Mouse (Mus musculus): ENCODE results near the gene Tenm2.

Gene Tenm2

GRCm38 (mm10) chr11:36686253-36686652, 549.5 kb downstream of the Tenm2 start:
- DNase-seq = no peak

- no peak for DNase-seq
These were observed 556.4 kb downstream of the Tenm2 start for GRCm38 (mm10) chr11:36679361-36679760.

DNA sequence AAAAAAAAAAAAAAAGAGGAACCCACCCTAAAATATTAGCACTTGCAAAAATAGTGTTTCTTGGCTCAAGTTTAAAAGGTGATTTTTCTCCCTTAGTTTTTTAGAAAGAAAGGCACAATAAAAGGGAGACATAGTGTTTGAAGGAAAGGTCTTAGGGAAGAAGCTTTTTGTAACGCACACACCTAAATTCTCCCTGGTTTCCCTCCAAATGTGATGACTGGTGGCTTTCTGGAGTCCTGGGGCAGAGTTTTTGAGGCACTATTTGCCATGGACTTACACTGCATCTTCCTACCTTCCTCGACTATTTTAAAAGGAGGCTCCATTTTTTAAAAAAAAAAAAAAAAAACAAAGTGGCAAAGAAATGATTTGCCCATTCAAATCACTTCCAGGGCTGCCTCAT, 557.2 kb downstream of the Tenm2 start:
- no peak for DNase-seq

- DNase-seq = no peak
These were observed 557.7 kb downstream of the Tenm2 start for GRCm38 (mm10) chr11:36678057-36678396.

DNA sequence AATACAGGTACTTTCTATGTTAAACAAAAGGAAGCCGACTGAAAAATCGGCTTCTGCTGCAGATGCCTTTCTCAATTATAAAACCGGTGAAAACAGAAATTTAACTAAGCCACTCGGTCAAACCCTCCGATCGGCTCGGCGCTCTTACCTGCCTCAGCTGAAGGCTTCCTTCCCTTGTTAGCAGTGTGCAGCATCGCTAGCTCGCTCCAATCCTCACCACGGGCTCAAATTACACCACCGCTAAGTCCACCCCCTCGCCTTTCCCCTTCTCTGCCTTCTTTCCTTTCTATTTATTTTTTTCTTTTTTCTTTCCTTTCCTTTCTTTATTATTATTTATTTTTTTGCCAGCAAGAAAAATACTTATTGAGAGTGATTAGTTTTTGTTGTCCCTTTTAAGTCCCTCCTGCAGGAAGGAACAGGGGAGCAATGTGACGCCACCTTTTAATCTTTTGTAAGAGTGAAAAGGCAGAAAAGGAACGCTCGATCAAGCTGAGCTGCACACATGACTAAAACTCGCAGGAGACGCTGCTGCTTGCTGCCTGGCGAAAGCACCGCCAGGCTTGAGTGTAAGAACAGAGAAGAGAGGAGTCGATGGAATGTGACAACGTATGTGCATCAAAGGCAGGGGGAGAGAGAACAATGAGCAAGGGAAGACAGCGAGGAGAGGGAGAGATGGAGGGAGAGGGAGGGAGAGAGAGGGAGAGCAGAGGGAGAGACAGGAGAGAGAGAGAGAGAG, 558.3 kb downstream of the Tenm2 start:
- DNase-seq = peak; percentile 55

DNA sequence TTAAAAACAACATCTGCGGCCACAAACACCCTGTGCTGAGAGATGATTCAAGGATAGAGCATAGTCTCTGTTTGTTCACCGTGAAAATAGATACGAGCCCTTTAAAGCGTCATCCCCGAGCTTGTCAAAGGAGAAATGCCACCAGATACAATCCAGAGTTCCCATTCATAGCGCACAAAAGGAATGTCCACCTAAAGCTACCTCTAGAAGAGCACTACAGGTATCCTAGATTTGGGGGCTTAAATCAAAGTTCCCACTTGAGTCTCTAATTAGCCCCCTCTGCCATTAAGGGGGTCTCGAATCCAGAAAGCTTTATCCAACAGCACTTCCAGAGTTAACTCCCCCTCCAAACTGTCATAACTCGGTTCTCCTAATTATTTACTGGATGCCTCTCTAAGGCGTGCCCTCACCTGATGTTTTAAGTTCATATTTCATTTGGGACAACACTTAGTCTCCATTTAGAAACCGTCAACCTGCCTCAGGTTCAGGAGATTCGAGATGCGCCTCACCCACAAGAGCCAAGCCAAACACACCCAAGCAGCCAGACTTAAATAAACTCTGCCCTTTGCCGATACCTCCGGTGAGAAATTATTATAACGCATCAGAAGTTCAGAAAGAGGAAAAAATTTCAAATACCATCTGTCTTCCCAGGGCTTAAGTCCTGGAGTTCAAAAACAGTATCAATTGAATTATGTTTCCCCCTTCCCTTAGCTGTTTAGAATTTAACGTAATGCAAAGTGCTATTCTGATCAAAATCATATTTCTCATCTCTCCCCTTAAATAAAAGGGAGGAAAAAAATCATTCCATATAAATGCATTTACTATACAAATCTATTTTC, 559.1 kb downstream of the Tenm2 start:
- no peak for DNase-seq

DNA sequence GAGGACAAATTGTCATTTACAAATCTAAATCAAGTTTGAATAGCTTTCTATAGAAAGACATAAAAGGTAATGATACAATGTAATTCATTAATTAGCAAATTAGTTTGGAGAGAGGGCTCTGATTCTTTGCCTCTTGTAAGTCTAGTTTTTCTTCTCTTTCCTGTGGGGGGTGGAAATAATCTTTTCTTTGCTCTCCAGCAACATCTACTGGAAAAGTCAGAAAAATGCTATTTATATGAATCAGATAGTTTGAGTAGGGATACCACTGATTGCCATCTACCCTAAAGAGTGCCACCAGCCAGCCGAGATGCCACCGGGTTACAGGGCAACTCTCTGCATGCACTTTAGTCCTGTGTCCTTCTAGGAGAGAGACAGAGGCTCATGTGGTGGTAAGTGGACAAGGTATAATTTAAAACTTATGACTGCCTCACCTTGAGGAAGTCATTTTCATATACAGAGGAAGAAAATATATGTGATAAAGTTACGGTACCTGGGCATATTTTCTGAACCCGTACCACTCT, 560.8 kb downstream of the Tenm2 start:
- no peak for DNase-seq

GRCm38 (mm10) chr11:36674141-36674540, 561.6 kb downstream of the Tenm2 start:
- DNase-seq = no peak

GRCm38 (mm10) chr11:36671196-36671595, 564.6 kb downstream of the Tenm2 start:
- no peak for DNase-seq

- DNase-seq = no peak
These were observed 571.7 kb downstream of the Tenm2 start for GRCm38 (mm10) chr11:36664026-36664425.

DNA sequence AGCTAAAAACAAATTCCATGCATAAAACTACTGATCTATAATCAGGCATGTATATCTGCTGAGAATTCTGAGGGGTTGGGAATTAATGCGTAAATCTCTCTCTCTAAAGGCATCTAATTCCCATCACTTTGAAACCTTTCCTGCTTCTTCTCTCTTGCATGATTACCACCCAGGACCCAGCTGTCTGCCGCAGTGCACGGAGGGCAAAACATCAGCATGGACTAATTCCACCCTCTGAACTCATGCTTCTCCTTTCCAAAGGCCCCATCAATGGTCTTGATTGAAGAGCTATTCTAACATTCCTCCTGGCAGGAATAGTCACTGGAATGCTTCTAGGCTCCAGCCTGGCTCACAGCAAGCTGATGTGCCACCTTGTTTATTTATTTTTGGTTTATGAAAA, 572.2 kb downstream of the Tenm2 start:
- DNase-seq = no peak

- DNase-seq = no peak
These were observed 582.0 kb downstream of the Tenm2 start for GRCm38 (mm10) chr11:36653656-36654323.

- DNase-seq = no peak
These were observed 588.6 kb downstream of the Tenm2 start for GRCm38 (mm10) chr11:36647179-36647578.

DNA sequence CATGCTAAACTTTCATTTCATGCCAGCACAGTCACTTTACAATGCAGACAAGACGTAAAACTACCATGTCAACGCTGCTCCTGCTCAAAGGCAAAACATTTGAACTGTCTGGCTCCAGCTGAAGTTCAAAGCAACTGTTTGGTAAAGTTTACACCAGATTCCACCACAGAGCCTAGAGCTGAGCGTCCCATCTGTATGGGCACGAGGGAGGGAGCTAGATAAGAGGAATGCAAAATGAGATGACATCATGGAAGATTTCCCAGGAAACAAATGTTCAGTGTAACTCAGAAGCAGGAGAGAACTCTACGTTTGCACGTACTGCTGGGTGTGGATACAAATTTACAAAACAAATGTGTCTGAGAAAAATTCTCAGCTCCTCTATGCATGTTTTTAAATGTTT, 600.7 kb downstream of the Tenm2 start:
- no peak for DNase-seq

DNA sequence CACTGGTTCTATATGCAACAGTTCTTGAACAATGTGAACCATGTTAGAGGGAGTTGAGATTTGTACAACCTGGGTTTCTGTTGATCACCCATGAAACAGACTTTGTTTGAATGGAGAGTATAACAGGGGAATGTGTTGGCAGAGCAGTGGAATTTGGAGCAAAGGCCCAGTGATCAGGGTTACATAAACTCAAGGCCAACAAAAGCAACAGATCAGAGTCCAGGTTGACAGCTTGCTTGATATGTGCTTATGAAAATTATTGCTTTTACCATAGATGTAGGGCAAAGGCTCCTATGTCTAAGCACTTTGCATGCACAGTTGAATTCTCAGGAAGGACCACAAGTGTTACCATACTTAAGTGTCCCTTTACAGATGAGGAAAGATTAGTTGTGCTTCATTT, 603.6 kb downstream of the Tenm2 start:
- DNase-seq = no peak

GRCm38 (mm10) chr11:36613807-36614206, 622.0 kb downstream of the Tenm2 start:
- no peak for DNase-seq

DNA sequence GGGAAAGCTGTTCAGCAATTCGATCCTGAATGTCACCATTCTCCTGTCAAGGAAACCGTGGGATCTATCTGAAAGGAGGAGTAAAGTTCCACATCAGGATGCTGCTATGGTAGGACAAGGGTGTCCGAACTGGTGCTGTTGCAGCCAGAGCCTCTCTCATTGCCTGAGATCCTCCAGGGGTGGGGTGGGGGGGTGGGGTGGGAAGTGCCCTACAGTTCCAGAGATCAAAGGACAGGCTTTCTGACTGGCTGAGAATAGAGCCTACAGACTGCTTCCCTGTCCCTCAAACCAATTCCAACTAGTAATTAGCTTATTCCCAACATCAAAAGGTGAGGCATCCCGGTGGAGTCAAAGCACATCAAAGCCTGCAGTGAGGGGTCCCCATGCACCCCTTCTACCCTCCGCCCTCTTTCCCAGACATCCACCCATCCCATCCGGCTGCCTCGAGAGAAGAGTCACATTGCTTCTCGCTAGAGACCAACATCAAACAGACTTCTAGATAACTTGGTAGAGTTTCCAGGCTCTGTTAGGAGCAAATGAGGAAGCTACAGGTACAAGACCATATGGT, 630.9 kb downstream of the Tenm2 start:
- DNase-seq = no peak

DNA sequence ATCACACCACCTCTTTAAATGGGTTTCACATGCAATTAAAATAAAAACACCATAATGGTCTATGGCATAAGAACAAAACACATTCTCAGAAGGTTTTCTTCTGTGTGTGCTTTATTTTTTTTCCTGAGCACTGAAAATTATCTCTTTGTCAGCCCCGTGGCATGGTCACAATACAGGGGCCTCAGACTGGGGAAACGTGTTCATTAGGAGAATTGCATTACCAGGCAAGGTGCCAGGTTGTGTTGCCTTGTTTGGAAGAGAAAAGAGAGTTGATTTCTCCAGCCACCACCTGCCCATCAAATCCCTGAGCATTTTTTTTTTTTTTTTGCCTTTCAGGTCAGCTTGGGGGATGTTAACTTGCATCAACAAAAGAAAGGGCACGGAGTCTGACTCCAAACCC, 631.5 kb downstream of the Tenm2 start:
- no peak for DNase-seq

- DNase-seq = no peak
These were observed 643.3 kb downstream of the Tenm2 start for GRCm38 (mm10) chr11:36592471-36592870.

DNA sequence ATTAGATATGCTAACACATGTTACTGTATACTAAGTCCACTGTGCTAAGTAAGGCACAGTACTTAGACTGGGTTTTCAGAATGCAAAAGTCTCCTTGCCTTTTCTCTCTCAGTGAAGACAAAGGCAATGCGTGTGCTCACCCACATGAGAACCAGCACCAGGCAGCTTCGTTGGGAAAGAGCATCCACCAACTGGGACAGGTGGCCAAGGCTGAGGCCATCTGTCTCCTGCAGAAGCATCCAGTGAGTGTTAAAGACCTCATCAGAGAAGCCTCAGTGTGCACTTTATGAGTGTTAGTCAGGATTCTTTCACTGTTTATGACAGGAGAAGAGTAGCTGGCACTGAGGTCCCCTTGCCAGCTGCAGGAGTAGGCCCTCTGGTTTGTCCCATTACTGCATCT, 669.6 kb downstream of the Tenm2 start:
- DNase-seq = peak; percentile 67

DNA sequence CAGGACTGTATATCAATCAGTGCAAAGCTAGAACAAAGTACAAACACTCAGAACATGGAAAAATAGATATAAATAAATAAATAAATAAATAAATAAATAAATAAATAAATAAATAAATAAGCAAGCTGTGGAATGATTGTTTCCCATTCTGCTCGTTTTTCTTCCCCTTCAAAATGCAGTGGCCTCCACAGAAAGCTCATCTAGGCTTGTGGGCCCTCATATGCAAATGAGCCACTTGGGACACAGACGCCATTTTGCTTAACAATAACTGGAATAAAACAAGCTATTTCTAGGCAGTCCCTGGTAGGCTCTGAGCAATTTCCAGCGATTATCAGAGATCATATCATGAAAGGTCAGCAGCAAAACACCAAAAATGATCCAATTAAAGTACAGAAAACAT, 672.9 kb downstream of the Tenm2 start:
- DNase-seq = no peak

DNA sequence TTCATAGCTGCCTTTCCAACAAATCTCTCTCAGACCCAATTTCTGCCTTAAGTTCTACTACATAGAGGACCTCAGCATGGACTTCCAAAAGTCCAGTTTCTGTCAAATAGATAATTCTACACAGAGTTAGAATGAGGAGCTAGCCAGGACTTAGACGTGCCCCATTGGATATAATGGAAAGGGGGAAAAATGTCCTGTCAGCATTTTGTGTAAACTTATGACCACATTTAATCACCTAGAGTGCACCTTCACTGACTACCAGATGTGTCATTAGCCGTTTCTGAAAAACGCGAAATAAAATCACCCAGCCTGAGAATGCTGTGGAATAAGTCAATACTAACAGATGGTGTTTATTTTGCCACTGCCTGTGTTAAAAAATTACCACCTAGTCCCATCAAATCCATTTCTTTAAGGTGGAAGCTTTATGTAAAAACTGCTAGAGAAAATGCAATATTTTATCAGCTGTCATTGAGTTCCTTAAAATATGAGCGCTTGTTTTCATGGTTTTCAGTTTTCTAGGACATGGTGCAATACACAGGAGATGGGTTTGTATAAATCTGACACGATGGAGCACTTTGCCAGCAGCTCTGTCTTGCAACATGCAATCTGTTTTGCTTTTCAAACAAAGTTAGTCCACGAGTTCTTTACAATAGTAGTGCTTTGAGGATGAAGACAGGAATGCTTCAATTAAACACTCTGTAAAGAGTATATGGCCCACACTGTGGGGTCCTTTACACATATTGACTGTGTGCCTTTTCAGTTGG, 674.8 kb downstream of the Tenm2 start:
- no peak for DNase-seq

DNA sequence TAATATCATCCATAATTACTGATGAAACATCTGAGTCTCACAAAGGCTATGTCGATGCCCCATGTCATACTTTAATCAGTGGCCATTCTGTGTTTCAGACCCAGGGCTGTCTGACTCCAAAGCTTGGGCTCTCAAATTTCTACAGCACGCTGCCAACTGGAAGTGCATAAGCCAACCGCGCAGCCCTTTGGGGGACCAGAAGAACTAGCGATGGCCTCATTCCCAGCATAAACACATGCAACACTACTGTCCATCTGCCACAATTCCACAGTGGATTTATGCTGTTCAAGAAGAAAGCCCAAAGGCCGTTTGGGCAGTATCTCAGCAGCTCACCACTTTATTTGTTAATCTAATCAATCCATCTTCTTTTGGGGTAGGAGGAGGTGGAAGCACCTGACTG, 678.4 kb downstream of the Tenm2 start:
- DNase-seq = no peak

All from right cerebral cortex, adult 18-20 months (tissue).